Mouse (Mus musculus) brain, embryonic 14.5 days (tissue): Measurements from ENCODE around the gene Nav1.

Experiments used
- CTCF ChIP-seq: fragments of 200-500 bp; IDR thresholded peaks from 2 replicates; pipeline ENCODE4 v1.5.1; 2012; ENCODE audit warnings: inconsistent platforms, mild to moderate bottlenecking, moderate library complexity, borderline replicate concordance; ENCODE audit not compliant: insufficient read depth, insufficient read length; ENCODE audit errors: extremely low read depth
- POLR2A ChIP-seq: fragments of 200-500 bp; IDR thresholded peaks from 2 replicates; pipeline ENCODE4 v1.6.1; 2012; ENCODE audit warnings: mild to moderate bottlenecking, inconsistent platforms, borderline replicate concordance; ENCODE audit not compliant: poor library complexity, insufficient read depth, insufficient read length, severe bottlenecking; ENCODE audit errors: extremely low read depth

DNA sequence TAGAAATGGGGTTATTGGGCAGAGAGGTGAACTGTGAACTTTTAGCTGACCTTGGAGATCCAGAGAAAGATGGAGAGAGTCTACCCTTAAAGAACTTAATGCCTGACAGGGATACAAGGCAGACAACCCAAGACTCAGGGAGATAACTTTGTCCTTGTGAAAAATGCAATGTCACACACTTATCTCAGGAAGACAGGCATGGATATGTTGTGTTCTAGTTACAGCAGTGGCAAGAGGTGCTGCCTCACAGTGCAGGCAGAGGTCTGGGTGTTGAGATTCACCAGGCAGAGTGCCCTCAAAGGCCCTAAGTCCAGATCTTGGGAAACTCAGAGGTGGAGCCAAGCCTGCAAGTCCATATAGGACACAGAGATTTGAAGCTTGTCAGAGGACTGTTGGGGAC is 20.2 kb downstream of the Nav1 start:
- TF ChIP-seq POLR2A: no peak
- no peak for TF ChIP-seq CTCF
